Mouse (Mus musculus): ENCODE data around the gene Thsd7a. TPM values are rescaled to one million over a fixed set of nuclear protein-coding genes. Genes with fewer than 3 reads are reported as not detected.

Thsd7a gene
- total RNA-seq, 1 experiment = 3.3 TPM

- H3K27ac ChIP-seq (ENCODE audit: insufficient read depth, low read depth, low read length, poor library complexity, severe bottlenecking) = no peak overlapping the region
- no peaks in the 10 kb centered on the region for H3K4me1 ChIP-seq (ENCODE audit: control insufficient read depth in 2 of 2, insufficient read depth in 2 of 2, low read length in 2 of 2, poor library complexity in 1 of 2)
- DNase-seq (ENCODE audit: low read depth, low spot score) = no peak
- TF ChIP-seq HCFC1 (IDR thresholded peaks at IDR 0.05; ENCODE audit: borderline replicate concordance, insufficient read depth, low read length) (no peak), ZNF384 (IDR thresholded peaks at IDR 0.05; ENCODE audit: low read depth, low read length) (no peak), MAFK (IDR thresholded peaks at IDR 0.05; ENCODE audit: insufficient read depth, low read depth, low read length) (no peak), ZC3H11A (IDR thresholded peaks at IDR 0.05; ENCODE audit: borderline replicate concordance, low read depth, low read length) (no peak), CHD2 (IDR thresholded peaks at IDR 0.05; ENCODE audit: low read depth, low read length) (no peak)
- in situ Hi-C loops (cut with MboI; ENCODE audit: low sequenced_read_pairs in 2 of 2, unreplicated experiment in 2 of 2) = no loop called here
- H3K9ac ChIP-seq (ENCODE audit: insufficient read depth, low read depth, low read length, poor library complexity, severe bottlenecking) = no peak overlapping the region
- no peak overlapping the region for H3K4me3 ChIP-seq (ENCODE audit: insufficient read depth in 1 of 2, low read depth in 1 of 2, low read length in 2 of 2, poor library complexity in 1 of 2, severe bottlenecking in 1 of 2)
- H3K9me3 ChIP-seq (ENCODE audit: control insufficient read depth, insufficient read depth, low read depth, low read length) = no peaks in the 10 kb centered on the region
- no peaks in the 10 kb centered on the region for H3K36me3 ChIP-seq (ENCODE audit: control insufficient read depth, insufficient read depth, low read length, poor library complexity, severe bottlenecking)
Observed at GRCm38 (mm10) chr6:12385591-12385990, 363.6 kb downstream of the Thsd7a start.

GRCm38 (mm10) chr6:12381136-12381778, 368.0 kb downstream of the Thsd7a start:
- H3K9ac ChIP-seq (ENCODE audit: insufficient read depth, low read depth, low read length, poor library complexity, severe bottlenecking) = no peak overlapping the region
- no peaks in the 10 kb centered on the region for H3K4me1 ChIP-seq (ENCODE audit: control insufficient read depth in 2 of 2, insufficient read depth in 2 of 2, low read length in 2 of 2, poor library complexity in 1 of 2)
- no peaks in the 10 kb centered on the region for H3K9me3 ChIP-seq (ENCODE audit: control insufficient read depth, insufficient read depth, low read depth, low read length)
- no peaks in the 10 kb centered on the region for H3K36me3 ChIP-seq (ENCODE audit: control insufficient read depth, insufficient read depth, low read length, poor library complexity, severe bottlenecking)
- no peak for DNase-seq (ENCODE audit: low read depth, low spot score)
- in situ Hi-C loops (cut with MboI; ENCODE audit: low sequenced_read_pairs in 2 of 2, unreplicated experiment in 2 of 2) = no loop called here
- no peak overlapping the region for H3K27ac ChIP-seq (ENCODE audit: insufficient read depth, low read depth, low read length, poor library complexity, severe bottlenecking)
- no peak for TF ChIP-seq HCFC1 (IDR thresholded peaks at IDR 0.05; ENCODE audit: borderline replicate concordance, insufficient read depth, low read length)
- TF ChIP-seq MAFK (IDR thresholded peaks at IDR 0.05; ENCODE audit: insufficient read depth, low read depth, low read length) = no peak
- no peak for TF ChIP-seq CHD2 (IDR thresholded peaks at IDR 0.05; ENCODE audit: low read depth, low read length)
- H3K4me3 ChIP-seq (ENCODE audit: insufficient read depth in 1 of 2, low read depth in 1 of 2, low read length in 2 of 2, poor library complexity in 1 of 2, severe bottlenecking in 1 of 2) = no peak overlapping the region

DNA sequence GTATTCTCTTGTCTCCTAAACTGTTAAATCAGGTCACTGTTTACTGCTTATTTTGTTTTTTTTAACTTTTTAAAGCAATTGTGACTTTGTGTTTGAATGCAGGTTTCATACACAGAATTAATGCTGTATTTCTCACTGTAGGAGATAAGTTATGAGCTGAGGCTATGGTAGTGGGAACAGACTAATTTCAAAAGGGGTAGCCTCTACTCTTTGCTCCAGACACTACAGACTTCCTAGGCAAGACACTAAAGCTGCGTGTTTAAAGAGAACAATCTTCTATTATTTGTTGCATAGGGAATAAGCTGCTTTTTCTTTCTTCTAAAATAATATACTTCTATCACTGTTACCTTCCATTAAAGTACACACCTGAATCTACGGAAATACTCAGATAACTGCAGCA, 368.5 kb downstream of the Thsd7a start:
- Histone ChIP-seq H3K27ac (ENCODE audit: insufficient read depth, low read depth, low read length, poor library complexity, severe bottlenecking) (no peak overlapping the region), H3K9ac (ENCODE audit: insufficient read depth, low read depth, low read length, poor library complexity, severe bottlenecking) (no peak overlapping the region), H3K36me3 (ENCODE audit: control insufficient read depth, insufficient read depth, low read length, poor library complexity, severe bottlenecking) (no peaks in the 10 kb centered on the region), H3K4me1 (ENCODE audit: control insufficient read depth in 2 of 2, insufficient read depth in 2 of 2, low read length in 2 of 2, poor library complexity in 1 of 2) (no peaks in the 10 kb centered on the region), H3K4me3 (ENCODE audit: insufficient read depth in 1 of 2, low read depth in 1 of 2, low read length in 2 of 2, poor library complexity in 1 of 2, severe bottlenecking in 1 of 2) (no peak overlapping the region), H3K9me3 (ENCODE audit: control insufficient read depth, insufficient read depth, low read depth, low read length) (no peaks in the 10 kb centered on the region)
- no peak for DNase-seq (ENCODE audit: low read depth, low spot score)
- in situ Hi-C loops (cut with MboI; ENCODE audit: low sequenced_read_pairs in 2 of 2, unreplicated experiment in 2 of 2) = no loop called here
- TF ChIP-seq CHD2 (IDR thresholded peaks at IDR 0.05; ENCODE audit: low read depth, low read length) (no peak), ZC3H11A (IDR thresholded peaks at IDR 0.05; ENCODE audit: borderline replicate concordance, low read depth, low read length) (no peak), ZNF384 (IDR thresholded peaks at IDR 0.05; ENCODE audit: low read depth, low read length) (no peak), MAFK (IDR thresholded peaks at IDR 0.05; ENCODE audit: insufficient read depth, low read depth, low read length) (no peak), HCFC1 (IDR thresholded peaks at IDR 0.05; ENCODE audit: borderline replicate concordance, insufficient read depth, low read length) (no peak)

- DNase-seq (ENCODE audit: low read depth, low spot score) = no peak
- Histone ChIP-seq H3K27ac (ENCODE audit: insufficient read depth, low read depth, low read length, poor library complexity, severe bottlenecking) (no peak overlapping the region), H3K4me3 (ENCODE audit: insufficient read depth in 1 of 2, low read depth in 1 of 2, low read length in 2 of 2, poor library complexity in 1 of 2, severe bottlenecking in 1 of 2) (no peak overlapping the region), H3K9me3 (ENCODE audit: control insufficient read depth, insufficient read depth, low read depth, low read length) (no peaks in the 10 kb centered on the region), H3K4me1 (ENCODE audit: control insufficient read depth in 2 of 2, insufficient read depth in 2 of 2, low read length in 2 of 2, poor library complexity in 1 of 2) (no peaks in the 10 kb centered on the region), H3K36me3 (ENCODE audit: control insufficient read depth, insufficient read depth, low read length, poor library complexity, severe bottlenecking) (no peaks in the 10 kb centered on the region), H3K9ac (ENCODE audit: insufficient read depth, low read depth, low read length, poor library complexity, severe bottlenecking) (no peak overlapping the region)
- TF ChIP-seq MAFK (IDR thresholded peaks at IDR 0.05; ENCODE audit: insufficient read depth, low read depth, low read length) = no peak
- no peak for TF ChIP-seq CHD2 (IDR thresholded peaks at IDR 0.05; ENCODE audit: low read depth, low read length)
- no peak for TF ChIP-seq HCFC1 (IDR thresholded peaks at IDR 0.05; ENCODE audit: borderline replicate concordance, insufficient read depth, low read length)
- no peak for TF ChIP-seq ZNF384 (IDR thresholded peaks at IDR 0.05; ENCODE audit: low read depth, low read length)
- TF ChIP-seq ZC3H11A (IDR thresholded peaks at IDR 0.05; ENCODE audit: borderline replicate concordance, low read depth, low read length) = no peak
- in situ Hi-C loops (cut with MboI; ENCODE audit: low sequenced_read_pairs in 2 of 2, unreplicated experiment in 2 of 2) = no loop called here
Observed at GRCm38 (mm10) chr6:12358737-12359136, 390.5 kb downstream of the Thsd7a start.

GRCm38 (mm10) chr6:12353573-12353972, 395.6 kb downstream of the Thsd7a start:
- Histone ChIP-seq H3K4me1 (ENCODE audit: control insufficient read depth in 2 of 2, insufficient read depth in 2 of 2, low read length in 2 of 2, poor library complexity in 1 of 2) (no peaks in the 10 kb centered on the region), H3K36me3 (ENCODE audit: control insufficient read depth, insufficient read depth, low read length, poor library complexity, severe bottlenecking) (no peaks in the 10 kb centered on the region), H3K9me3 (ENCODE audit: control insufficient read depth, insufficient read depth, low read depth, low read length) (no peaks in the 10 kb centered on the region), H3K27ac (ENCODE audit: insufficient read depth, low read depth, low read length, poor library complexity, severe bottlenecking) (no peak overlapping the region), H3K4me3 (ENCODE audit: insufficient read depth in 1 of 2, low read depth in 1 of 2, low read length in 2 of 2, poor library complexity in 1 of 2, severe bottlenecking in 1 of 2) (no peak overlapping the region), H3K9ac (ENCODE audit: insufficient read depth, low read depth, low read length, poor library complexity, severe bottlenecking) (no peak overlapping the region)
- in situ Hi-C loops (cut with MboI; ENCODE audit: low sequenced_read_pairs in 2 of 2, unreplicated experiment in 2 of 2) = no loop called here
- DNase-seq (ENCODE audit: low read depth, low spot score) = no peak
- TF ChIP-seq CHD2 (IDR thresholded peaks at IDR 0.05; ENCODE audit: low read depth, low read length) (no peak), MAFK (IDR thresholded peaks at IDR 0.05; ENCODE audit: insufficient read depth, low read depth, low read length) (no peak), ZNF384 (IDR thresholded peaks at IDR 0.05; ENCODE audit: low read depth, low read length) (no peak), ZC3H11A (IDR thresholded peaks at IDR 0.05; ENCODE audit: borderline replicate concordance, low read depth, low read length) (no peak), HCFC1 (IDR thresholded peaks at IDR 0.05; ENCODE audit: borderline replicate concordance, insufficient read depth, low read length) (no peak)

All from ES-E14 (cell line).